Mouse (Mus musculus) heart, embryonic 11.5 days (tissue): ENCODE results near the gene Ppp1r8. TPM values are rescaled to one million over a fixed set of nuclear protein-coding genes. Genes with fewer than 3 reads are reported as not detected.
A peak's percentile ranks its signal among the peaks of the same experiment; 100 is the strongest.

Experiments used
- ATAC-seq: fragments of 200-750 bp; cut with Nextera tagmentation; replicated peaks from 2 replicates; pipeline ENCODE4 v1.8.0; 2017; ENCODE audit warnings: moderate library complexity; ENCODE audit not compliant: insufficient number of reproducible peaks, low FRiP score, low TSS enrichment
- H3K27ac ChIP-seq: fragments of 300-500 bp; sonication (generic); 2 replicates; pipeline ENCODE4 v1.5.1; 2014; ENCODE audit warnings: mild to moderate bottlenecking, low read depth, low read length
- H3K27me3 ChIP-seq: fragments of 300-500 bp; sonication (generic); 2 replicates; pipeline ENCODE4 v1.6.1; 2014; ENCODE audit warnings: mild to moderate bottlenecking, low read length, mixed read lengths; ENCODE audit not compliant: control insufficient read depth, insufficient read depth
- H3K36me3 ChIP-seq: fragments of 300-500 bp; sonication (generic); 2 replicates; pipeline ENCODE4 v1.6.1; 2014; ENCODE audit warnings: mild to moderate bottlenecking, low read length, moderate library complexity, mixed read lengths; ENCODE audit not compliant: control insufficient read depth, insufficient read depth
- H3K4me1 ChIP-seq: fragments of 300-500 bp; sonication (generic); 2 replicates; pipeline ENCODE4 v1.6.1; 2014; ENCODE audit warnings: low read length; ENCODE audit not compliant: control insufficient read depth, insufficient read depth
- H3K4me2 ChIP-seq: fragments of 300-500 bp; sonication (generic); 2 replicates; pipeline ENCODE4 v1.6.1; 2014; ENCODE audit warnings: mild to moderate bottlenecking, moderate library complexity
- H3K4me3 ChIP-seq: fragments of 300-500 bp; sonication (generic); 2 replicates; pipeline ENCODE4 v1.5.1; 2014; ENCODE audit warnings: low read depth, low read length
- H3K9ac ChIP-seq: fragments of 300-500 bp; sonication (generic); 2 replicates; pipeline ENCODE4 v1.6.1; 2014; ENCODE audit warnings: mild to moderate bottlenecking, low read depth, low read length, moderate library complexity
- H3K9me3 ChIP-seq: fragments of 300-500 bp; sonication (generic); replicated peaks from 2 replicates; pipeline ENCODE4 v1.6.1; 2016; ENCODE audit warnings: low read length; ENCODE audit not compliant: control insufficient read depth
- WGBS: fragments of 180-500 bp; shearing (Covaris S2); extraction: QIAGEN DNeasy Blood & Tissue Kit; methylation state at CpG from one replicate; pipeline ENCODE4 v1.1.7; 2014; ENCODE audit not compliant: insufficient replicate concordance; 5-methylcytosine and 5-hydroxymethylcytosine counted together
- polyA plus RNA-seq: library from polyadenylated mRNA; unstranded; fragments of >200 nt; fragmentation: Nextera tagmentation; extraction: Ambion mirVana; gene quantifications from 2 replicates; pipeline ENCODE4 v1.2.1, GENCODE M21; 2014

Gene Ppp1r8
- polyA plus RNA-seq, 1 experiment from 2014 or later, result 40.3 TPM

- no peaks in the 10 kb centered on the region for H3K4me1 ChIP-seq
- H3K4me3 ChIP-seq, result no peak overlapping the region
- H3K36me3 ChIP-seq, result peaks cover 2% of the 10 kb centered on the region; the same call in 1 of the 2 replicates
- 55% methylated on average over 2 of the region's 2 CpGs for WGBS
- H3K4me2 ChIP-seq, result no peak overlapping the region
- no peaks in the 10 kb centered on the region for H3K27me3 ChIP-seq
- no peak overlapping the region for H3K27ac ChIP-seq
- no peak overlapping the region for H3K9ac ChIP-seq
- H3K9me3 ChIP-seq, result peaks cover 9% of the 10 kb centered on the region
- ATAC-seq, result no peak
Measured at GRCm38 (mm10) chr4:132816855-132817254, 26.1 kb downstream of the Ppp1r8 start.

GRCm38 (mm10) chr4:132816404-132816803 is 26.6 kb downstream of the Ppp1r8 start:
- ATAC-seq, result no peak
- Histone ChIP-seq H3K27me3 (no peaks in the 10 kb centered on the region), H3K9me3 (peaks cover 12% of the 10 kb centered on the region), H3K27ac (no peak overlapping the region), H3K36me3 (peaks cover 2% of the 10 kb centered on the region; the same call in 1 of the 2 replicates), H3K9ac (no peak overlapping the region), H3K4me1 (no peaks in the 10 kb centered on the region), H3K4me2 (no peak overlapping the region), H3K4me3 (no peak overlapping the region)
- 87% methylated on average over 7 of the region's 7 CpGs for WGBS

- Histone ChIP-seq H3K9ac (no peak overlapping the region), H3K36me3 (no peaks in the 10 kb centered on the region), H3K4me3 (no peak overlapping the region), H3K4me2 (no peak overlapping the region), H3K9me3 (peaks cover 7% of the 10 kb centered on the region; the same call in 1 of the 2 replicates), H3K27ac (no peak overlapping the region), H3K4me1 (peaks cover 11% of the 10 kb centered on the region; the same call in 1 of the 2 replicates), H3K27me3 (no peaks in the 10 kb centered on the region)
- no peak for ATAC-seq
- WGBS, result 81% methylated on average over 5 of the region's 5 CpGs
Measured at GRCm38 (mm10) chr4:132809621-132810020, 33.3 kb downstream of the Ppp1r8 start.

DNA sequence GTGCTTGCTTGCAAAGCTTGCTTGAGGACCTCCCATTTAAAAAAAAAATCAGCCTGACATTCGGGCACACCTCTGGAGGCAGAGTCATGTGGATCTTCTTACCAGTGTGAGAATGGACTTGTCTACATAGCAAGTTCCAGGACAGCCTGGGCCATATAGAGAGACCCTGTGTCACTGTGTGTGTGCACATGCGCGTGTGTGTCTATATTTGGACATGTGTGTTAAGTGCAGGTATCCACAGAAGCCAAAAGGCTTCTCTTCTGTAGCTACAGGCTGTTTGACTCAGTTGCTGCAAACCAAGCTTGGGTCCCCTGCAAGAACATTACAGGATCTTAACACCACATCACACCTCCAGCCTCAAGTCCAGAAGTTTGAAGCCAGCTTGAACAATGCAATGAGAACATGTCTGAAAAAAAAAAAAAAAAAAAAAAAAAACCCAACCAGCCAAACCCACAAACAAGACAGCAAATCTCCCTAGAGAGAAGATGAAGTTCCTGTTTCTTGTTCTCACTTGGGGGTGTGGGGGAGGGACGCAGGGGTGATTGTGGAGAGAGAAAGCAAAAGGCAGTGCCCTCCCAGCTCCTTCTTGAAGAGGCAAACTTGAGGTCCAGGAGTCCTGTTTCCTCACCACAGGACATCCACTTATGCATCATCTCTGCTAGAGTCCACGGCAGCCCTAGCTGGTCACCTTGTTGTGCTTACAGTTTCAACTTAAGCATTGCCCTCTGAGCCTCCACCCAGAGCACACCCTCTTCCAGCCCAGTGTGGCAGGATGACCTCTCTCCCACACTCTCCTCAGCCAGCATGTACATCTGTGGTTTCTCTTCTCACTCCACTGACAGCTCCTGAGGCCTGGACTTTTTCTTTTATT is 35.0 kb downstream of the Ppp1r8 start:
- Histone ChIP-seq H3K9ac (no peak overlapping the region), H3K4me3 (no peak overlapping the region), H3K27me3 (no peaks in the 10 kb centered on the region), H3K36me3 (no peaks in the 10 kb centered on the region), H3K4me1 (peaks cover 11% of the 10 kb centered on the region; the same call in 1 of the 2 replicates), H3K27ac (peak overlapping the region; percentile 37), H3K9me3 (peaks cover 7% of the 10 kb centered on the region; the same call in 1 of the 2 replicates), H3K4me2 (no peak overlapping the region)
- WGBS, result 59% methylated on average over 5 of the region's 5 CpGs
- 0 out of 2 replicates have a peak, but pooled peaks have one; percentile 31 for ATAC-seq

GRCm38 (mm10) chr4:132806620-132807191 is 36.3 kb downstream of the Ppp1r8 start:
- Histone ChIP-seq H3K4me1 (peaks cover 11% of the 10 kb centered on the region; the same call in 1 of the 2 replicates), H3K4me2 (no peak overlapping the region), H3K27me3 (no peaks in the 10 kb centered on the region), H3K4me3 (no peak overlapping the region), H3K9me3 (peaks cover 7% of the 10 kb centered on the region; the same call in 1 of the 2 replicates), H3K27ac (no peak overlapping the region), H3K9ac (no peak overlapping the region), H3K36me3 (no peaks in the 10 kb centered on the region)
- WGBS, result 88% methylated on average over 7 of the region's 7 CpGs
- ATAC-seq, result no peak

GRCm38 (mm10) chr4:132805599-132806197 is 37.3 kb downstream of the Ppp1r8 start:
- 70% methylated on average over 12 of the region's 12 CpGs for WGBS

DNA sequence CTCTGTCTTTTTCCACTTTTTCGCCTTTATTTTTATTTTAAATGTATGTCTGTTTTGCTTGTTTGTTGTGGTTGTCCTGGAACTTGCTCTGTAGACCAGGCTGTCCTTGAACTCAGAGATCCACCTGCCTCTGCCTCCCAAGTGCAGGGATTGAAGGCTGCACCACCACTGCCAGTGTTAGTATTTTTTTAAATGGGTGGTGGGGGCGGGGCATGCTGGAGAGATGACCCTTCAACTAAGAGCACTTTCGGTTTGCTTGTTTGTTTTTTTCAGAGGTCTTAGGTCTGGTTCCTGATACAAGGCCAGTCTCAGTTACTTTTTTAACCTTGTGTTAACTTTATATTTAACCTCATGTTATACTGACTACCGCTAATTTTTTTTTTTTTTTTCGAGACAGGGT is 37.8 kb downstream of the Ppp1r8 start:
- Histone ChIP-seq H3K9me3 (no peaks in the 10 kb centered on the region), H3K27me3 (no peaks in the 10 kb centered on the region), H3K4me3 (no peak overlapping the region), H3K4me1 (peaks cover 11% of the 10 kb centered on the region; the same call in 1 of the 2 replicates), H3K9ac (no peak overlapping the region), H3K4me2 (no peak overlapping the region), H3K36me3 (no peaks in the 10 kb centered on the region), H3K27ac (no peak overlapping the region)
- ATAC-seq, result no peak
- WGBS, result 78% methylated on average over 5 of the region's 5 CpGs

More at GRCm38 (mm10) chr4:132805599-132806197, 37.3 kb downstream of the Ppp1r8 start:
- H3K4me1 ChIP-seq, result peaks cover 11% of the 10 kb centered on the region; the same call in 1 of the 2 replicates
- ATAC-seq, result no peak
- H3K36me3 ChIP-seq, result no peaks in the 10 kb centered on the region
- H3K27ac ChIP-seq, result no peak overlapping the region
- H3K9ac ChIP-seq, result no peak overlapping the region
- H3K4me3 ChIP-seq, result no peak overlapping the region
- 0 out of 2 replicates have a peak, but pooled peaks cover 1% of the 10 kb centered on the region for H3K9me3 ChIP-seq
- H3K4me2 ChIP-seq, result no peak overlapping the region
- H3K27me3 ChIP-seq, result no peaks in the 10 kb centered on the region

- no peaks in the 10 kb centered on the region for H3K36me3 ChIP-seq
- no peak overlapping the region for H3K4me3 ChIP-seq
- ATAC-seq, result no peak
- H3K9ac ChIP-seq, result no peak overlapping the region
- no peak overlapping the region for H3K4me2 ChIP-seq
- WGBS, result 87% methylated on average over 6 of the region's 6 CpGs
- H3K27me3 ChIP-seq, result no peaks in the 10 kb centered on the region
- H3K9me3 ChIP-seq, result no peaks in the 10 kb centered on the region
- H3K27ac ChIP-seq, result no peak overlapping the region
- peaks cover 11% of the 10 kb centered on the region; the same call in 1 of the 2 replicates for H3K4me1 ChIP-seq
Measured at GRCm38 (mm10) chr4:132804331-132804730, 38.6 kb downstream of the Ppp1r8 start.
